Mouse (Mus musculus): ENCODE results near the gene Dgkz. TPM values are rescaled to one million over a fixed set of nuclear protein-coding genes. Genes with fewer than 3 reads are reported as not detected.

Dgkz gene
- polyA plus RNA-seq, 1 experiment from 2014 or later: 18.6 TPM

DNA sequence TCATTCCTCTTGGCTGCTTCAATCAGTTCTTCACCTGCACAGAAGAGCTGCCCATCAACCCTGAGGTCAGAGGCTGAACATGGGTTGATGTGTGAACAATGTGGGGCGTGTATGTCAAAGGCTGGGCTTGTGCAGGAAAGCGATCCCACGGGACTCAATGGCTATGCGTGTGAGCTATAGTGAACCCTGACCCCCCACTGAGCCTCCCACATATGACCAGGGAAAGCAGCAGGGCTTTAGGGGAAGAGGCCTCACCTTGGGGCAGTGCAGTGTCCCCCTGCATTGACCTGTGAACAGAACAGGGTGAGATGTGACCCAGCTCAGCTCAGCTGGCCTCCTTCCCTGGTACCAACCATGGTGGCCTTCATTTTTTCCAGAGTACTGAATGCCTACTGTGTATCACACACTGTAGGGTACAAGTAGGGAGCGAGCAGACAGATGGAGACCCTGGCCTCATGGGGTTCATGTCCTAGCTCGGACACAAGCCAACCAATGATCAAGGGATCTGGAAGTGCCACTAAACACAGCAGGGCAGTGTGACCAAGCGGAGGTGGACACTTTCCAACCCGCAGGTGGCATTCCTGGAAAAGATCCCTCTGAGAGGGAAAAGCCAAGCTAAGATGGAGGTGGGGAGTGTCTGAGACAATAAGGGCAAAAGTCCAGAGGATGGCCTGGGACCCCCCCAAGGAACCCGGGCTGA is 40.7 kb downstream of the Dgkz start:
- Histone ChIP-seq H3K36me3 (ENCODE audit: control insufficient read depth, insufficient read depth, low read length) (peaks cover 25% of the 10 kb centered on the region), H3K27ac (replicated peaks) (no peak overlapping the region)
- no peak for ATAC-seq (ENCODE audit: low FRiP score, low TSS enrichment)

DNA sequence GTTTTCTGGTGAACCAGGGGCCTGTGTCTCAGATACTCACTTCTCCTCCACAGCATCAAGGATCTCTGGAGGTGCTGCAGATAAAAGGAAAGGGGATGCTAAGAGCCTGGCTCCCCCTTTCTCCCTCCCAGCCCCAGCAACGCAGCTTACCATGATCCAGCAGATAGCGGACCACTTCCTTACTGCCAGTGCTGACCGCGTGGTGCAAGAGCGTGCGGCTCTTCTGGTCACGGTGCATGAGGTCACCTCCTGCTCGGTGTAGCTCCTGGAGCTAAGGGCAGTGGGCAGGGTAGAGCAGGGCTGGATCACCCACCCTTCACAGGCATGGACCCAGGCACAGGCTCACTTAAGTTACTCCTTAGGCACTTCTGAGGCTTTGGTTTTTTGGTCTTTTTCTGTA is 41.6 kb downstream of the Dgkz start:
- DNase-seq (ENCODE audit: low spot score) (no peak), ATAC-seq (ENCODE audit: low FRiP score, low TSS enrichment) (no peak)
- H3K9me3 ChIP-seq (ENCODE audit: control insufficient read depth, low read length): no peaks in the 10 kb centered on the region
- TF ChIP-seq CTCF (IDR thresholded peaks at IDR 0.05; ENCODE audit: low read depth): no peak
- TF ChIP-seq EP300 (optimal IDR thresholded peaks at IDR 0.05): no peak
- no peak overlapping the region for H3K9ac ChIP-seq (ENCODE audit: low read length)
- no peak overlapping the region for H3K4me3 ChIP-seq (ENCODE audit: low read depth, low read length)
- H3K27me3 ChIP-seq (ENCODE audit: control insufficient read depth, insufficient read depth, low read length): no peaks in the 10 kb centered on the region
- H3K4me2 ChIP-seq (replicated peaks; ENCODE audit: low read depth): no peak overlapping the region
- no peak overlapping the region for H3K27ac ChIP-seq (replicated peaks)
- H3K4me1 ChIP-seq (replicated peaks; ENCODE audit: control insufficient read depth, insufficient read depth): peaks cover 5% of the 10 kb centered on the region; the same call in 1 of the 2 replicates
- peaks cover 21% of the 10 kb centered on the region for H3K36me3 ChIP-seq (ENCODE audit: control insufficient read depth, insufficient read depth, low read length)
- WGBS: 53% methylated on average over 8 of the region's 8 CpGs

More for the DNA sequence above, 40.7 kb downstream of the Dgkz start:
- no peak overlapping the region for H3K9ac ChIP-seq (ENCODE audit: low read length)
- H3K27me3 ChIP-seq (ENCODE audit: control insufficient read depth, insufficient read depth, low read length): no peaks in the 10 kb centered on the region
- DNase-seq (ENCODE audit: low spot score): no peak
- H3K4me3 ChIP-seq (ENCODE audit: low read depth, low read length): no peak overlapping the region
- H3K4me1 ChIP-seq (replicated peaks; ENCODE audit: control insufficient read depth, insufficient read depth): peaks cover 5% of the 10 kb centered on the region; the same call in 1 of the 2 replicates
- no peak overlapping the region for H3K4me2 ChIP-seq (replicated peaks; ENCODE audit: low read depth)
- WGBS: 83% methylated on average over 9 of the region's 9 CpGs
- H3K9me3 ChIP-seq (ENCODE audit: control insufficient read depth, low read length): no peaks in the 10 kb centered on the region
- TF ChIP-seq CTCF (IDR thresholded peaks at IDR 0.05; ENCODE audit: low read depth) (no peak), EP300 (optimal IDR thresholded peaks at IDR 0.05) (no peak)

DNA sequence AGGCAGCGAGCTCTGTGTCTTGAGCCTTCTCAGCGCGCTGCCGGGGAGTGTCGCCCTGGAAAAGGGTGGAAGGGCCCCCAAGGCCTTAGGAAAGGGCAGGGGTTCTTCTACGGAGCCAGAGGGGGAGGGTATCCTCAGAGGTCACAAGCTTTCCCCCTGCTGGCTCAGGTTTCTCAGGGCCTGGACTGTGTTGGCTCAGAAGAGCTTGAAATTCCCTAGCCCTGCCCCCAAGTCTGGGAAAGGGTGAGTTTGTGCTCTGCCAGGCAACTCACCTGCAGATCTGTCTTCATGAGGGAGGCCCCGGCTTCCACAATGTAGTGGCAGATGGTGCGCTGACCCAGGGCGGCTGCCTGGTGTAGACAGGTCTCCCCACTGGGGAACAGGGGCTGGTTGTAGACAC is 42.2 kb downstream of the Dgkz start:
- DNase-seq (ENCODE audit: low spot score) (no peak), ATAC-seq (ENCODE audit: low FRiP score, low TSS enrichment) (no peak)
- no peak overlapping the region for H3K4me3 ChIP-seq (ENCODE audit: low read depth, low read length)
- no peak overlapping the region for H3K4me2 ChIP-seq (replicated peaks; ENCODE audit: low read depth)
- H3K27me3 ChIP-seq (ENCODE audit: control insufficient read depth, insufficient read depth, low read length): no peaks in the 10 kb centered on the region
- H3K27ac ChIP-seq (replicated peaks): no peak overlapping the region; the same call in 1 of the 2 replicates
- 50% methylated on average over 9 of the region's 9 CpGs for WGBS
- H3K9ac ChIP-seq (ENCODE audit: low read length): no peak overlapping the region
- peaks cover 21% of the 10 kb centered on the region for H3K36me3 ChIP-seq (ENCODE audit: control insufficient read depth, insufficient read depth, low read length)
- no peaks in the 10 kb centered on the region for H3K9me3 ChIP-seq (ENCODE audit: control insufficient read depth, low read length)
- TF ChIP-seq CTCF (IDR thresholded peaks at IDR 0.05; ENCODE audit: low read depth) (no peak), EP300 (optimal IDR thresholded peaks at IDR 0.05) (no peak)
- peaks cover 5% of the 10 kb centered on the region; the same call in 1 of the 2 replicates for H3K4me1 ChIP-seq (replicated peaks; ENCODE audit: control insufficient read depth, insufficient read depth)

DNA sequence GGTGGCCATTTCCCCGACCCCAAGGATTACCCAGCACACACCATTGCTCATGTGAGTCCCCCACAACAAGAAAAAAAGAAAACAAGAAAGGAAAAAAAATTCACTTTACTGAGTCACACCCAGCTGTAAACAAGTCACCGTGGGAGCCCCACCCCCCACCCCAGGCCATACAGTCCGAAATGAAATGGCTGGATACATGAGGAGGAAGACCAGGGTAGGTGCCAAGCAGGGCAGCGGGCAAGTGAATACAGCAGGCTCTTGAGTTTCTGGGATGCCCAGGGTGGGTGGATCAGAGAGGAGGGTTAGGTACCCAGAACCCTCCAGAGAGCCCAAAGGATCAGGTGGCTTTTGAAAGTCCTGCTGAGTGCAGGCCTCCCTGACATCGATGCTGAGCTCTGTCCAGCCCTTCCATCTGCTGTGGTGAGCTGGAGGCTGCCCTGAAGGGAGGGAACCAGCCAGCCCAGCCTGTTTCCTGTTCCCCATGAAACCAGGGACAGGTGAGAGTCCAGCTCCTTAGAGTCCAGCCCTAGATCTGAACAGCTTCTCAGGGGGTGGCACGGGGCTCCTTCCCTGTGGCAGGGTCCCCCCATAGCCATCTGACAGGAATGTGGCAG is 42.8 kb downstream of the Dgkz start:
- no peaks in the 10 kb centered on the region for H3K9me3 ChIP-seq (ENCODE audit: control insufficient read depth, low read length)
- H3K4me1 ChIP-seq (replicated peaks; ENCODE audit: control insufficient read depth, insufficient read depth): peaks cover 5% of the 10 kb centered on the region
- no peaks in the 10 kb centered on the region for H3K27me3 ChIP-seq (ENCODE audit: control insufficient read depth, insufficient read depth, low read length)
- H3K36me3 ChIP-seq (ENCODE audit: control insufficient read depth, insufficient read depth, low read length): peaks cover 21% of the 10 kb centered on the region
- DNase-seq (ENCODE audit: low spot score) (no peak), ATAC-seq (ENCODE audit: low FRiP score, low TSS enrichment) (no peak)
- no peak overlapping the region; the same call in 1 of the 2 replicates for H3K27ac ChIP-seq (replicated peaks)
- no peak overlapping the region for H3K9ac ChIP-seq (ENCODE audit: low read length)
- TF ChIP-seq CTCF (IDR thresholded peaks at IDR 0.05; ENCODE audit: low read depth): no peak
- TF ChIP-seq EP300 (optimal IDR thresholded peaks at IDR 0.05): no peak
- WGBS: 26% methylated on average over 6 of the region's 6 CpGs
- no peak overlapping the region for H3K4me3 ChIP-seq (ENCODE audit: low read depth, low read length)
- H3K4me2 ChIP-seq (replicated peaks; ENCODE audit: low read depth): peak overlapping the region; percentile 64

DNA sequence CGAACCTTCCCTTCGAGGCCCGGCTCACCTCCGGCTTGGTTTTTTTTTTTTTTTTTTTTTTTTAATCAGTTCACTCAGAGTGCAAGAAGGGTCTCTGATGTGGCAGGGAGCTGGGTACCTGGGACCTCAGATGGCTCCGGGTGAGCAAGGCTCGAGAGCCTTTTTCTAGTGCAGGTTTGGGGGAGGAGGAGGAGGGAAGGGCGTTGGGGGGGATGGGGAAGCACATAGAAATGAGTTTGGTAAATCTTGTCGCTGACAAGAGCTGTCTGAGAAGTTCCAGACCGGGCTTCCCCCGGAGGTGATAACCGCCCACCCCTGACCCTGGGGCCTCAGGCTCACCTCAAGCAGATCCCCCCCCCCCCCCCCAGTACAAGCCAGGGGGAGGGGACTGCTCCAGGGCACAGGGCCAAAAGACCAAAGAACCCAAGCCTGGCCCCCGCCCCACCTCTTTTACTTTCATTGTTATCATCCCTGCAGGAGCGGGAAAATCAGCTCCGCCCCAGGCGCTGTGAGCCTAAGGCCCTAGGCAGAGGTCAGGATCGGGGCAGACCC is 43.4 kb downstream of the Dgkz start, which contains the start of gene Mdk:
Gene Mdk (minus strand): TSS at position 138 of the 552 bp plus-strand sequence.
- H3K27ac ChIP-seq (replicated peaks): peak within 1 kb of the TSS; percentile 81
- peaks cover 5% of the 10 kb centered on the region for H3K4me1 ChIP-seq (replicated peaks; ENCODE audit: control insufficient read depth, insufficient read depth)
- DNase-seq (ENCODE audit: low spot score): no peak
- H3K9ac ChIP-seq (ENCODE audit: low read length): peak within 1 kb of the TSS; percentile 78
- ATAC-seq (ENCODE audit: low FRiP score, low TSS enrichment): no peak
- H3K27me3 ChIP-seq (ENCODE audit: control insufficient read depth, insufficient read depth, low read length): no peaks in the 10 kb centered on the region
- H3K4me2 ChIP-seq (replicated peaks; ENCODE audit: low read depth): peak within 1 kb of the TSS; percentile 64
- H3K36me3 ChIP-seq (ENCODE audit: control insufficient read depth, insufficient read depth, low read length): peaks cover 16% of the 10 kb centered on the region
- peak within 1 kb of the TSS; percentile 49 for H3K4me3 ChIP-seq (ENCODE audit: low read depth, low read length)
- TF ChIP-seq EP300 (optimal IDR thresholded peaks at IDR 0.05) (no peak), CTCF (IDR thresholded peaks at IDR 0.05; ENCODE audit: low read depth) (no peak)
- H3K9me3 ChIP-seq (ENCODE audit: control insufficient read depth, low read length): no peaks in the 10 kb centered on the region
- 12% methylated on average over 16 of the region's 16 CpGs for WGBS
